Mouse (Mus musculus): Measurements from ENCODE around the gene Ttc7b.

DNA sequence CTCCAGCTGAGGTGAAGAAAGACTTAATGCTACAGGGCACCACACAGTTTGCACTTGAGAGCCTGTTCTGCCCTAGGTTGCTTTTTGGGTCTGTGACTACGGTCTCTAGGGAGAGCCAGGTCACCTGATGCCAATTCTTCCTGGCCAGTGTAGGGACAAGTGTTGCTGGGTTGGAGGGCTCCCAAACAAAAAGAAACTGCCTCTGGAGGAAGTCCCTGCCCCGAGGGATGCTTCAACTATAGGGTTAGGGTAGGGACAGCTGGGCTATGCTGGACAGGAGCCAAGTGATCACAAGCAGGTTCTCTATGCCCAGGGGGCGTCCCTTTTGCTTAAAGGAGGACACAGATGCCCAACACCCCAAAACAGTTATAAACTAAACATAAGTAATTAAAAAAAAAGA, 202.7 kb downstream of the Ttc7b start:
- no peak for TF ChIP-seq CEBPB (IDR thresholded peaks at IDR 0.05; ENCODE audit: low read depth)
- TF ChIP-seq CTCF (IDR thresholded peaks at IDR 0.05; ENCODE audit: control insufficient read depth, insufficient read depth, insufficient read length) = no peak
- TF ChIP-seq MAX (IDR thresholded peaks at IDR 0.05) = no peak
- no peak for TF ChIP-seq MYOD1 (IDR thresholded peaks at IDR 0.05; ENCODE audit: control insufficient read depth, insufficient read length, low read depth)

Measured in C2C12 (cell line).